Mouse (Mus musculus) kidney, embryonic 16.5 days (tissue): ENCODE results near the gene Cenpu. TPM values are rescaled to one million over a fixed set of nuclear protein-coding genes. Genes with fewer than 3 reads are reported as not detected.

Experiments used
- ATAC-seq: fragments of 200-750 bp; cut with Nextera tagmentation; 2 replicates; pipeline ENCODE4 v1.8.0; 2017; ENCODE audit warnings: moderate TSS enrichment; ENCODE audit not compliant: low FRiP score, low TSS enrichment
- H3K27ac ChIP-seq: fragments of 300-500 bp; sonication (generic); 2 replicates; pipeline ENCODE4 v1.5.1; 2014; ENCODE audit warnings: low read length
- H3K27me3 ChIP-seq: fragments of 300-500 bp; sonication (generic); 2 replicates; pipeline ENCODE4 v1.6.1; 2014; ENCODE audit warnings: low read length, control low read depth, mixed read lengths; ENCODE audit not compliant: insufficient read depth
- H3K36me3 ChIP-seq: fragments of 300-500 bp; sonication (generic); 2 replicates; pipeline ENCODE4 v1.6.1; 2014; ENCODE audit warnings: low read length, control low read depth, mixed read lengths; ENCODE audit not compliant: insufficient read depth
- H3K4me1 ChIP-seq: fragments of 300-500 bp; sonication (generic); 2 replicates; pipeline ENCODE4 v1.6.1; 2014; ENCODE audit warnings: low read length, control low read depth, mixed read lengths; ENCODE audit not compliant: insufficient read depth
- H3K4me2 ChIP-seq: fragments of 300-500 bp; sonication (generic); replicated peaks from 2 replicates; pipeline ENCODE4 v1.6.1; 2014; ENCODE audit warnings: low read depth, low read length
- H3K4me3 ChIP-seq: fragments of 300-500 bp; sonication (generic); 2 replicates; pipeline ENCODE4 v1.5.1; 2014; ENCODE audit warnings: mild to moderate bottlenecking, low read length
- H3K9ac ChIP-seq: fragments of 300-500 bp; sonication (generic); replicated peaks from 2 replicates; pipeline ENCODE4 v1.6.1; 2014; ENCODE audit warnings: low read length
- H3K9me3 ChIP-seq: fragments of 300-500 bp; sonication (generic); 2 replicates; pipeline ENCODE4 v1.6.1; 2016; ENCODE audit warnings: low read length, control low read depth
- WGBS: fragments of 180-500 bp; shearing (Covaris S2); extraction: QIAGEN DNeasy Blood & Tissue Kit; methylation state at CpG from one replicate; pipeline ENCODE4 v1.1.7; 2014; 5-methylcytosine and 5-hydroxymethylcytosine counted together
- polyA plus RNA-seq: library from polyadenylated mRNA; unstranded; fragments of >200 nt; fragmentation: Nextera tagmentation; extraction: Ambion mirVana; gene quantifications from 2 replicates; pipeline ENCODE4 v1.2.1, GENCODE M21; 2015

Gene Cenpu
- polyA plus RNA-seq, 1 experiment from 2014 or later: 17.2 TPM

GRCm38 (mm10) chr8:46625166-46625565 is 73.3 kb downstream of the Cenpu start:
- Histone ChIP-seq H3K4me3 (no peak overlapping the region), H3K36me3 (peaks cover 4% of the 10 kb centered on the region; the same call in 1 of the 2 replicates), H3K27me3 (no peaks in the 10 kb centered on the region), H3K4me1 (0 out of 2 replicates have a peak, but pooled peaks cover 2% of the 10 kb centered on the region), H3K9me3 (no peaks in the 10 kb centered on the region), H3K9ac (no peak overlapping the region), H3K4me2 (no peak overlapping the region), H3K27ac (no peak overlapping the region)
- 47% methylated on average over 1 of the region's 1 CpGs for WGBS
- ATAC-seq: no peak

GRCm38 (mm10) chr8:46626642-46627041 is 74.8 kb downstream of the Cenpu start:
- no peak overlapping the region for H3K4me3 ChIP-seq
- H3K4me1 ChIP-seq: 0 out of 2 replicates have a peak, but pooled peaks cover 2% of the 10 kb centered on the region
- no peak for ATAC-seq
- H3K27ac ChIP-seq: no peak overlapping the region
- peaks cover 9% of the 10 kb centered on the region for H3K36me3 ChIP-seq
- 95% methylated on average over 5 of the region's 5 CpGs for WGBS
- H3K27me3 ChIP-seq: no peaks in the 10 kb centered on the region
- no peaks in the 10 kb centered on the region for H3K9me3 ChIP-seq
- H3K4me2 ChIP-seq: no peak overlapping the region
- H3K9ac ChIP-seq: no peak overlapping the region

DNA sequence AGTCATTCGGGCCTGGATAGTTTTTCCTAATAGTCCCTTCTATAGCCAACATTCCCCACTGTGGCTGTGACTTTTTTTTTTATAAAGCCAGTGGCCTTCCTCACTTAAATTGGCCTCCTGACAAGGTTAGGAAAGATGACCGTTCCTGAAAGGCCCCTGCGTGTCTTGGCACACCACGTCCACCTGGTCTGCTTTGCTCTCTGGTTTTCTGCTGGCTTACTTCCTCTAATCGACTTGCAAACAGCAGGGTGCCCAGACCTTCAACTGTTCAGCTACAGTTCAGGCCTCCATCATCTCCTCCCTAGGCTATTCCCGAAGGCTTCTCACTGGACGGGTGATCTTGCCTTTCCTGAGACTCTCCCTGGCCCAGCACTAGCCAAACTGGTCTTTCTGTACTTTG is 76.1 kb downstream of the Cenpu start:
- Histone ChIP-seq H3K4me3 (no peak overlapping the region), H3K27ac (no peak overlapping the region), H3K9me3 (no peaks in the 10 kb centered on the region), H3K27me3 (no peaks in the 10 kb centered on the region), H3K36me3 (peaks cover 14% of the 10 kb centered on the region), H3K4me1 (0 out of 2 replicates have a peak, but pooled peaks cover 2% of the 10 kb centered on the region), H3K9ac (no peak overlapping the region), H3K4me2 (no peak overlapping the region)
- ATAC-seq: no peak
- 77% methylated on average over 7 of the region's 7 CpGs for WGBS

GRCm38 (mm10) chr8:46628645-46629044 is 76.8 kb downstream of the Cenpu start:
- Histone ChIP-seq H3K9me3 (no peaks in the 10 kb centered on the region), H3K4me2 (no peak overlapping the region), H3K4me1 (0 out of 2 replicates have a peak, but pooled peaks cover 2% of the 10 kb centered on the region), H3K36me3 (peaks cover 21% of the 10 kb centered on the region), H3K9ac (no peak overlapping the region), H3K4me3 (no peak overlapping the region), H3K27me3 (no peaks in the 10 kb centered on the region), H3K27ac (no peak overlapping the region)
- WGBS: 97% methylated on average over 1 of the region's 1 CpGs
- ATAC-seq: no peak

Other genes with a start within 250 kb of the Cenpu start
- gene Acsl1, start 81.0 kb upstream of the Cenpu start, polyA plus RNA-seq: 20.6 and 21.3 TPM in 2 replicates
- gene Primpol, start 65.2 kb downstream of the Cenpu start, polyA plus RNA-seq: 13.8 and 17.4 TPM in 2 replicates
- gene Casp3, start 65.3 kb downstream of the Cenpu start, polyA plus RNA-seq: 73.5 and 77.6 TPM in 2 replicates
- 19.2 and 21.5 TPM in 2 replicates for gene Irf2, start 187.7 kb downstream of the Cenpu start, polyA plus RNA-seq